ENCODE assay signal across 12 mouse cellular contexts in genomic region chr12:28975249-28975648, GRCm38 (mm10).
DNase-seq lines count a peak whose midpoint lies in the region; ATAC-seq and TF ChIP-seq lines count a peak whose summit lies in the region.
"Had no signal": no experiment of that assay in that cellular context is flagged by ENCODE, and none has a peak within 500 bp of the region (broad histone marks: within the 10 kb centered on the region; RNA-seq: fewer than 3 reads in every experiment).

No protein-coding gene starts in this region.

- H3K36me3 ChIP-seq in hindbrain, embryonic 13.5 days, result 0 out of 2 replicates have a peak, but pooled peaks cover 3% of the 10 kb centered on the region
- H3K36me3 ChIP-seq in hindbrain, embryonic 11.5 days (ENCODE audit: control insufficient read depth, insufficient read depth, low read length), result no peaks in the 10 kb centered on the region
- H3K36me3 ChIP-seq in hindbrain, embryonic 15.5 days, result no peaks in the 10 kb centered on the region
- no peaks in the 10 kb centered on the region for H3K36me3 ChIP-seq in midbrain, embryonic 16.5 days (ENCODE audit: control insufficient read depth, insufficient read depth, low read length)
- H3K36me3 ChIP-seq: stomach, embryonic 15.5 days had no signal

- no peak for TF ChIP-seq POLR2A in cortical plate, adult 2 months (IDR thresholded peaks at IDR 0.05; ENCODE audit: extremely low read depth, insufficient read depth, low read length)

- H3K4me2 ChIP-seq in hindbrain, embryonic 13.5 days, result no peak overlapping the region
- no peak overlapping the region for H3K4me2 ChIP-seq in hindbrain, embryonic 11.5 days (replicated peaks; ENCODE audit: low read depth, low read length)
- H3K4me2 ChIP-seq in hindbrain, embryonic 15.5 days, result no peak overlapping the region
- H3K4me2 ChIP-seq in midbrain, embryonic 16.5 days (ENCODE audit: low read length), result no peak overlapping the region
- H3K4me2 ChIP-seq: stomach, embryonic 15.5 days had no signal

- ATAC-seq in hindbrain, embryonic 13.5 days (ENCODE audit: low FRiP score), result peak; percentile 58
- ATAC-seq in hindbrain, embryonic 11.5 days (ENCODE audit: low FRiP score), result no peak
- ATAC-seq in hindbrain, embryonic 15.5 days (ENCODE audit: low FRiP score, low read depth), result peak; percentile 55; the same call in 1 of the 2 replicates
- ATAC-seq in midbrain, embryonic 16.5 days, result peak; percentile 70
- ATAC-seq in granulocyte monocyte progenitor cell, adult 5-6 weeks (replicated peaks; ENCODE audit: poor library complexity, severe bottlenecking), result no peak
- ATAC-seq: lung, postnatal 0 days had no signal

- H3K4me3 ChIP-seq in hindbrain, embryonic 13.5 days, result no peak overlapping the region
- H3K4me3 ChIP-seq in hindbrain, embryonic 11.5 days (ENCODE audit: low read depth, low read length), result no peak overlapping the region
- no peak overlapping the region for H3K4me3 ChIP-seq in cortical plate, adult 2 months (ENCODE audit: insufficient read depth, low read length)
- no peak overlapping the region for H3K4me3 ChIP-seq in hindbrain, embryonic 15.5 days
- H3K4me3 ChIP-seq in midbrain, embryonic 16.5 days (ENCODE audit: low read depth, low read length), result no peak overlapping the region
- H3K4me3 ChIP-seq: stomach, embryonic 15.5 days had no signal

- H3K9me3 ChIP-seq in hindbrain, embryonic 13.5 days, result peaks cover 6% of the 10 kb centered on the region
- no peaks in the 10 kb centered on the region for H3K9me3 ChIP-seq in hindbrain, embryonic 11.5 days (ENCODE audit: control insufficient read depth, low read length)
- H3K9me3 ChIP-seq in hindbrain, embryonic 15.5 days, result no peaks in the 10 kb centered on the region
- 0 out of 2 replicates have a peak, but pooled peaks cover 2% of the 10 kb centered on the region for H3K9me3 ChIP-seq in midbrain, embryonic 16.5 days (replicated peaks; ENCODE audit: control insufficient read depth, low read length, poor library complexity, severe bottlenecking)
- H3K9me3 ChIP-seq: stomach, embryonic 15.5 days had no signal

- H3K27ac ChIP-seq in hindbrain, embryonic 13.5 days, result peak overlapping the region; percentile 56; the same call in 1 of the 2 replicates
- no peak overlapping the region for H3K27ac ChIP-seq in hindbrain, embryonic 11.5 days (ENCODE audit: low read depth, low read length)
- peak overlapping the region; percentile 13; the same call in 1 of the 2 replicates for H3K27ac ChIP-seq in cortical plate, adult 2 months (ENCODE audit: insufficient read depth, low read length)
- peak overlapping the region; percentile 46; the same call in 1 of the 2 replicates for H3K27ac ChIP-seq in hindbrain, embryonic 15.5 days (replicated peaks)
- peak overlapping the region; percentile 70; the same call in 1 of the 2 replicates for H3K27ac ChIP-seq in midbrain, embryonic 16.5 days (ENCODE audit: low read length)
- H3K27ac ChIP-seq: stomach, embryonic 15.5 days had no signal

- H3K4me1 ChIP-seq in hindbrain, embryonic 13.5 days (replicated peaks), result peaks cover 13% of the 10 kb centered on the region
- H3K4me1 ChIP-seq in hindbrain, embryonic 11.5 days (replicated peaks; ENCODE audit: control insufficient read depth, insufficient read depth, low read length), result no peaks in the 10 kb centered on the region
- H3K4me1 ChIP-seq in cortical plate, adult 2 months (ENCODE audit: control insufficient read depth, insufficient read depth, low read length), result peaks cover 4% of the 10 kb centered on the region; the same call in 1 of the 2 replicates
- H3K4me1 ChIP-seq in hindbrain, embryonic 15.5 days (replicated peaks), result peaks cover 17% of the 10 kb centered on the region
- H3K4me1 ChIP-seq in midbrain, embryonic 16.5 days (ENCODE audit: control insufficient read depth, insufficient read depth, low read length), result peaks cover 12% of the 10 kb centered on the region
- H3K4me1 ChIP-seq: stomach, embryonic 15.5 days had no signal

- no peak for TF ChIP-seq CTCF in cortical plate, adult 2 months (IDR thresholded peaks at IDR 0.05; ENCODE audit: extremely low read depth, insufficient read depth, low read length)

- H3K27me3 ChIP-seq in hindbrain, embryonic 13.5 days, result no peaks in the 10 kb centered on the region
- no peaks in the 10 kb centered on the region for H3K27me3 ChIP-seq in hindbrain, embryonic 11.5 days (ENCODE audit: control insufficient read depth, insufficient read depth, low read length)
- H3K27me3 ChIP-seq in hindbrain, embryonic 15.5 days, result no peaks in the 10 kb centered on the region
- H3K27me3 ChIP-seq in midbrain, embryonic 16.5 days (ENCODE audit: control insufficient read depth, insufficient read depth, low read depth, low read length), result no peaks in the 10 kb centered on the region
- H3K27me3 ChIP-seq: stomach, embryonic 15.5 days had no signal

- no peak overlapping the region for H3K9ac ChIP-seq in hindbrain, embryonic 13.5 days
- no peak overlapping the region for H3K9ac ChIP-seq in hindbrain, embryonic 11.5 days (ENCODE audit: low read depth, low read length)
- H3K9ac ChIP-seq in hindbrain, embryonic 15.5 days, result no peak overlapping the region
- H3K9ac ChIP-seq in midbrain, embryonic 16.5 days (ENCODE audit: low read depth, low read length), result no peak overlapping the region
- H3K9ac ChIP-seq: stomach, embryonic 15.5 days had no signal

- no peak for DNase-seq in hindbrain, embryonic 11.5 days (ENCODE audit: low spot score)
- DNase-seq in spleen, postnatal 4 days (ENCODE audit: low spot score in 2 of 2), result no peak
- DNase-seq in thymus, postnatal 10 days (ENCODE audit: low spot score in 2 of 2), result no peak
- DNase-seq: gastrocnemius, postnatal 25 days; kidney, adult 11 months had no signal

- 83% methylated on average over 5 of the region's 5 CpGs for WGBS in hindbrain, embryonic 13.5 days
- WGBS in hindbrain, embryonic 11.5 days, result 92% methylated on average over 5 of the region's 5 CpGs
- 76% methylated on average over 5 of the region's 5 CpGs for WGBS in hindbrain, embryonic 15.5 days
- 85% methylated on average over 5 of the region's 5 CpGs for WGBS in midbrain, embryonic 16.5 days

Comparison
In these comparisons a context has a peak if more than half of its experiments do, and no peak if none do; other contexts are left out.
1. ATAC-seq: peak in hindbrain, embryonic 13.5 days (single experiment), hindbrain, embryonic 15.5 days (single experiment) and midbrain, embryonic 16.5 days (single experiment); none in hindbrain, embryonic 11.5 days (single experiment) and granulocyte monocyte progenitor cell, adult 5-6 weeks (single experiment).